Mouse (Mus musculus) midbrain, embryonic 13.5 days (tissue): ENCODE results near the gene Sugt1. TPM values are rescaled to one million over a fixed set of nuclear protein-coding genes. Genes with fewer than 3 reads are reported as not detected.

Source experiments
- microRNA-seq: library from miRNA; unstranded; fragments of <30 nt; microRNA quantifications from one replicate; pipeline ENCODE4, GENCODE M21; 2016
- polyA plus RNA-seq: library from polyadenylated mRNA; unstranded; fragments of >200 nt; fragmentation: Nextera tagmentation; extraction: Ambion mirVana; gene quantifications from 2 replicates; pipeline ENCODE4 v1.2.1, GENCODE M21; 2015

Gene Sugt1
- polyA plus RNA-seq, 1 experiment from 2014 or later = 130 TPM

Small RNA genes within 50 kb of the gene (microRNA-seq; reads per million reads assigned to microRNA genes)
- gene Gm27857 = not detected

Other genes with a start within 250 kb of the Sugt1 start
- gene Naa16, start 196.9 kb upstream of the Sugt1 start, polyA plus RNA-seq = 26.2 and 30.0 TPM in 2 replicates
- 11.1 and 11.3 TPM in 2 replicates for gene Mtrf1, start 189.9 kb upstream of the Sugt1 start, polyA plus RNA-seq
- gene Kbtbd7, start 161.2 kb upstream of the Sugt1 start, polyA plus RNA-seq = 18.1 TPM in 2 replicates
- 1.8 and 2.3 TPM in 2 replicates for gene Kbtbd6, start 135.9 kb upstream of the Sugt1 start, polyA plus RNA-seq
- 3.0 and 4.1 TPM in 2 replicates for gene Elf1, start 106.5 kb upstream of the Sugt1 start, polyA plus RNA-seq
- gene Wbp4, start 106.2 kb upstream of the Sugt1 start, polyA plus RNA-seq = 48.4 and 49.7 TPM in 2 replicates
- gene Cnmd, start 74.5 kb downstream of the Sugt1 start, polyA plus RNA-seq = 1.1 and 1.2 TPM in 2 replicates
- gene Pcdh8, start 183.6 kb downstream of the Sugt1 start, polyA plus RNA-seq = 39.3 and 52.7 TPM in 2 replicates